Mouse (Mus musculus) gastrocnemius, postnatal 10 days (tissue): ENCODE results near the gene Gm28635. TPM values are rescaled to one million over a fixed set of nuclear protein-coding genes. Genes with fewer than 3 reads are reported as not detected.

Source experiments
- DNase-seq: peaks from one replicate; pipeline ENCODE4 v3.0.0; 2021; ENCODE audit warnings: mixed read lengths
- total RNA-seq, 2 experiments: library from RNA; stranded (reverse); gene quantifications; 2 replicates each; pipeline ENCODE4 v1.2.3; 2021

Gm28635 gene
- total RNA-seq, 2 experiments from 2014 or later: not detected

- DNase-seq: no peak
Measured at GRCm38 (mm10) chr2:84585700-84586099, 92.1 kb downstream of the Gm28635 start.

DNA sequence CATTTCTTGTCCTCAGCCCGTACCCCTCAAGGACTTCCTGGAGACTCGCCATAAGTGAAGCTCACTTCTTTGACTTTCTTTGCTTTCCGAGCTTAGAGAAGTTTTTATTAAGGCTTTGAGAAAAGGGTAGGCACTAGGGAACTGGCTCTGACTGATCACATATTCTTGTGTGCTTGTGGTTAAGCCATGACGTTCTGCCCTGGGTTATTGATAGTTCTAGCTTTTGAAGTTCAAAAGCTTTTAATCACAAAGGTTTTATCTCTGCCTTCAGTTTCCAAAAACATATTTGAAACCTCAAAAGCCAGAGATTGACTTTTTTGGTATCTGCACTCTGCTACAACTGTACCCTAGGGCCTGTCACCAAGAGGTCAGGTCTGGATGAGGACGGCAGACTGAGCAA, 95.6 kb downstream of the Gm28635 start:
- DNase-seq: no peak

GRCm38 (mm10) chr2:84581208-84581607, 96.6 kb downstream of the Gm28635 start:
- no peak for DNase-seq

GRCm38 (mm10) chr2:84579311-84579710, 98.5 kb downstream of the Gm28635 start:
- DNase-seq: no peak

GRCm38 (mm10) chr2:84574130-84574529, 103.7 kb downstream of the Gm28635 start:
- no peak for DNase-seq

GRCm38 (mm10) chr2:84556888-84557514, 120.8 kb downstream of the Gm28635 start:
- no peak for DNase-seq

Other genes starting within 250 kb of the Gm28635 start
- 10 to 100 TPM; 11.3 to 13.0 TPM for gene Tfpi, start 201.3 kb downstream of the Gm28635 start, total RNA-seq
- gene Ctnnd1, start 27.3 kb downstream of the Gm28635 start, total RNA-seq: 10 to 100 TPM; 54.4 to 68.8 TPM
- gene Btbd18, start 19.0 kb downstream of the Gm28635 start, total RNA-seq: under 1 TPM in 1 of 2 experiments, not detected in 1; 0.09 TPM
- 10 to 100 TPM; 25.4 to 26.7 TPM for gene Selenoh, start 7.3 kb downstream of the Gm28635 start, total RNA-seq
- gene Med19, start 361 bp upstream of the Gm28635 start, total RNA-seq: 10 to 100 TPM; 11.0 to 13.6 TPM
- gene Tmx2, start 1.1 kb upstream of the Gm28635 start, total RNA-seq: 10 to 100 TPM; 50.4 to 50.7 TPM
- gene Zdhhc5, start 37.1 kb upstream of the Gm28635 start, total RNA-seq: 10 to 100 TPM; 42.7 to 47.9 TPM
- 1 to 10 TPM; 4.6 to 5.3 TPM for gene Clp1, start 49.3 kb upstream of the Gm28635 start, total RNA-seq
- gene Ypel4, start 56.0 kb upstream of the Gm28635 start, total RNA-seq: 1 to 10 TPM in 1 of 2 experiments, under 1 TPM in 1; 0.49 to 1.4 TPM
- 1 to 10 TPM in 1 of 2 experiments, under 1 TPM in 1; 0.77 to 1.4 TPM for gene Gm19426, start 65.6 kb upstream of the Gm28635 start, total RNA-seq
- gene Serping1, start 97.4 kb upstream of the Gm28635 start, total RNA-seq: 10 to 100 TPM; 74.7 to 84.1 TPM
- 10 to 100 TPM in 1 of 2 experiments, 1 to 10 TPM in 1; 7.2 to 10.0 TPM for gene Ube2l6, start 120.8 kb upstream of the Gm28635 start, total RNA-seq
- gene Smtnl1, start 144.6 kb upstream of the Gm28635 start, total RNA-seq: 10 to 100 TPM; 64.0 to 71.1 TPM
- gene Timm10, start 149.0 kb upstream of the Gm28635 start, total RNA-seq: 10 to 100 TPM; 42.9 to 46.1 TPM
- gene Slc43a1, start 160.8 kb upstream of the Gm28635 start, total RNA-seq: 1 to 10 TPM; 6.4 to 6.7 TPM
- 1 to 10 TPM; 1.0 TPM for gene Rtn4rl2, start 208.7 kb upstream of the Gm28635 start, total RNA-seq